Mouse (Mus musculus) inflammation-experienced regulatory T-cells, adult 6 months (primary cell): ENCODE measurements at regions not wholly inside any gene's neighbourhood (a gene's known extent, or its start where the extent isn't known, plus 50 kb on each side); places are given as distances from the start of the nearest gene placed in this dataset.
A peak's percentile ranks its signal among the peaks of the same experiment; 100 is the strongest.

ENCODE experiments used
- ATAC-seq: one replicate; pipeline ENCODE4 v1.8.0; 2017

DNA sequence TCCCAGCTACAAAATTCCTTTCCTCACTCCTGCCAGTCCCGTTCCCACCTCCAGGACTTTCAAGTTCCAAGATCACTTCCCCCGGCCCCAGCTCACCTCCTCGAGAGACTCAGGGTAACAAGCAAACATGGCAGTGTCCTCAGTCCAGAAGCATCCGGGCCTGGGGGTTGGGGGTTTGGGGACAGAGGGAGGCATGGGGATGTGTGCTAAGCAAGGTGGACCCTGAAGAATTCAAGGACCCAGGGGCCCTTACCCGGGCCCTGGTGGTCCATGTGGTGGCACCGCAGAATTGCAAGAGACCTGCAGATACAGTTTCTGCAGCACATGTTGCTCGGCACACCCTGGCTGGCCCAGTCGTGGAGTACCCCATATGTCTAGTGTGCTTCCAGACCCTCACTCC lies 269.9 kb upstream of the Ube2e3 start:
- ATAC-seq = no peak

DNA sequence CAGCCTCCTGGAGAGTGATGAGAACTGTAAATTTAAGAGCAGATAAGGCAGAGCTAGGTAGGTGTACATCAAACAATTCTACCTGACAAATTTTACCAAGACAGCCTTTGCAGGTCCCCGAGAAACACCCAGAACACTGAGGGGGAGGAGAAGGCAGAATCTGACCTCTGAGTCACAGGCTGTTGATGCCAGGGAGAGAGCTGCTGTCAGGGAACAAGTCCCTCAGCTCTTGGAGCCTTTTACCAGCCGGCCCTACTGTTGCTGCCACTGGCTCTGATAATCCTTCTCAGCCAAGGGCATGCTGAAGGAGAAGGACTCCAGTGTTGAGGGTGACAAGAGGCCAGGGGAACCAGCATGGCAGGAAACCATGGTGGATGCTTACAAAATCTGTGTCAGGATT lies 271.7 kb upstream of the Ube2e3 start:
- ATAC-seq = no peak

DNA sequence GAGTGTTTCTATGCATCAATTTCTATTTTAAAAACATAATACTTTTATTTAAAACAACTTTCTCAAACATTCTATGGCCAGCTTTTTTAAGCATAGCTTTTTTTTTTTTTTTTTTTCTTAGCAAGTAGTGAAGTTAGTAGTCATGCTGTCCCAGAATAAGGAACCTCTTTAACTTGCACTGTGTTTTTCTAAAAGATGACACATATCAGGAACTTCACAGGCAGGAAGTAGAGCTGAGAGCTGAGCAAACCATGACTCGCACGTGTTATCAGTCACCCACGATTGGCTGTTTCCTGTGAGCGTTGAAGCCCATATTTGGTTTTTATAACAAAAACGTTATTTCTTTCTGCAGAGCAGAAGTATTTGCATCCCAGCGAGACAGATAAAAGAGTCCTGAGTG lies 287.9 kb upstream of the Ube2e3 start:
- ATAC-seq = no peak

DNA sequence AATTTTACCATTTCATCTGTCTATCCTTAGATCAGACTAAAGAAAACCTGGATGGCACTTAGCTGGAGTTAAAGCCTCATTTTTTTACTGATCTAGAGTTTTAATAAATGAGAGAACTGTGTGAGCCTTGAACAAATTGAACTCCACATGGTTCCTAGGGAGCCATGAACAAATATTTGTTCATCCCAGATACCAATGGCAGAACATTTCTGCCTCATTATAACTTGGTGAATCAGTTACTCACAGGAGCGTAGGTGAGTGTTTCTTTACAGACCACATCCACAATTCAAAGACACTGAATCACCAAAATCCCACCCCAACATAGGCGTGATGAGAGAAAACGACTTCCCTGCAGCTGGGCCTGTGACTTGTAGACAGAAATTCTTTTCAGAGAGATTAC lies 295.4 kb upstream of the Ube2e3 start:
- ATAC-seq = no peak

DNA sequence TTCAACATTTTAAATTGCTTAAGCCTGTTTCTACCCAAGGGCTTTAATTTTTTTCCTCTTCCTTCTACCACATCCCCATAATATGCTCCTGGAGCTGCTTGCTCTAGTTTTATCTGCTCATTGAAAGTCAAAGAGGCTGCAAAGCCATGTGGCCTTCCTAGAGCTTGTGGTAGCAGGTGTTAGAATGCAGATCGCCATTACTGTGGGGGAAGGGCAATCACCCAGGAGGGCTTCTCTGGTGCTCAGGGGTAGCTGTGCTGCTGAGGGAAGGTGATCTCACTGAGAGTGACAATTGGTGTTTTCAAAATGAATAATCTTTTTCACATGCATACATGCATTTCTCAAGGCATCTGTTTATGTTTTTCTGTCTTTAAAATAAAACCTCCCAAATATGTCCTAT lies 309.8 kb upstream of the Ube2e3 start:
- ATAC-seq = no peak

DNA sequence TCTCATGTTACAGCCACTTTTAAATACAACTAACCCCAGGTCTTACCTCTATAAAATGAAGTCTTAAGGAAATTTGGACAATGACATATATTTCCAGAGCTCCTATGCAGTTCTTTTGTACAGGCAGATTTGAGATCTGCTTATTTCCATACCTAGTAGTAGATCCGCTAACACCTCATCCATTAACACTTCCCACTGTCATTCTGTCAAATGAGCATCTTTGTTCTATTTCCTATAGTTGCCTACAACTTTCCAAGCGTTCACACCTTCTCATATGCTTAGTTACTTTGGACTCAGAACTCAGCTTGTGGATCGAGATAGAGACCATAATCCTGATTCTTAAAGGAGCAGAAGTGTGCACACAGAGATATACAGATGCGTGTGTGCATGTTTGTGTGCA lies 316.8 kb upstream of the Ube2e3 start:
- ATAC-seq = no peak

DNA sequence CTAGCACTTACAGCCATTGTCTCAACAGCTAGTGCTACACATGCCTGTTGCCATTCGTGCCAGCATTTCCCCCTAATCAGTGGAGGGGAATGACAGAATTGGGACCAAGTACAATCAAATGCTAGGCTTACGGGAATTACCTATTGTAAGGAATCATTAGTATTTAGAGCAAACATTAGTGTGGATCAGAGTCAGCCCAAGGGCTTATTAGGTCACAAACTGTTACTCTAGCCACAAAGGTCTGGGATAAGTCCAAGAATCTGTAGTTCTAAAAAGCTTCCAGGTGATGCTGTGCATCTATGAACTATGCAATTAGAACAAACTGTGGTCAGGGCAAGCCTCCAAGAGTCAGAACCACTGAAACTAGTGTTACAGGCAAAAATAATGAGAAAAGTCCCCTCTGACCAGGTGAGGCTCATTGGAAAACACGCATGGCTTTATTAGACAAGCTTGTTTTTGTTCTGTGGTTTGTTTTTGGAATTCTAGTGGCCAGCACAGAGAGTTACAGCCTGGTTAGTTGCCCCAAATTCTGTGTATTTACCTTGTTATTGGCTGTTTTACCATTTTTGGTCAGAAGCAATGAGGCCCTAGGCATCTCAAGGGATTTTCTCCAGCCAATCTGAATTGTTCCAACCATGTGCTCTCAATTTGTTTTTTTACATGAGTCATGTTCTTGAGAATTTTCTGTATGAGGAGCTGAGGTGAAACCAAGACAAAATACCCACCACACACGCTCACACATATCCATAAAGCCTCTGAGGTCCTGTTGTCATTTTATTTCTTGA lies 319.0 kb upstream of the Ube2e3 start:
- no peak for ATAC-seq

DNA sequence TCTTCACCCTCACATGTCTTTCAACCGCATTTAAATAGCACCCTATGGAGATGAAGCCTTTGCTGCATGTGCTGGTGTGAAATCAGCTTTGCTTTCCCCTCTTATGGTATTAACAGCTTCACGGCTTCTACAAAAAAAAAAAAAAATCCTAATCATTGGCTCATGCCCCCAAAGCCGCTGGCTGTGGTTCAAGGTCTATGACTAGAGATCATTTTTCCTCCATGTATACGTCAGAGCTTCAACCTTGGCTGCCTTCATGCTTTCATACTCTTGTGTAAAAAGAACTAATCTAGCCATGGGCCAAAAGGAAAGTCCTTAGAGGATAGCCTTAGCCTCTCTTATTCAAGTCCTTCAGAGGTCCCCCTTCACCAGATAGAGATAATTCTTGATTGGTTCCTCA lies 320.6 kb upstream of the Ube2e3 start:
- no peak for ATAC-seq

DNA sequence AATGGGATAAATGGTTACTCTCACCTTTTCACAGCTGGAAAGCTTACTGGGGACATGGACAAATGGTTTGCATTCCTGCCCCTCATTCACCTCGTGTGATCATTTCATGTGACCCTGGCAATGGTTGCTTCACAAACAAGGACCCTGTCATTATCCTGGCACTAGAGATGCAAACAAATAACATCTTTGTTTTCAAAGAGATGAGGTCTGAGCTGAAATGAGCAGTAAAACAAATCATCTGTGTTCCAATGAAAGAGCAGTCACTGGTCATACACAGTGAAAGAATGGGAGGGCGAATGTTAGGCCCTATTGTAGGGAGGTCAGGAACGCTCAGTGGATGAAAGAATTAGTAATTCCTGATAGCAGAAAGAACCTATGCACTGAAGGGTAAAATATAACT lies 327.5 kb upstream of the Ube2e3 start:
- ATAC-seq = no peak

DNA sequence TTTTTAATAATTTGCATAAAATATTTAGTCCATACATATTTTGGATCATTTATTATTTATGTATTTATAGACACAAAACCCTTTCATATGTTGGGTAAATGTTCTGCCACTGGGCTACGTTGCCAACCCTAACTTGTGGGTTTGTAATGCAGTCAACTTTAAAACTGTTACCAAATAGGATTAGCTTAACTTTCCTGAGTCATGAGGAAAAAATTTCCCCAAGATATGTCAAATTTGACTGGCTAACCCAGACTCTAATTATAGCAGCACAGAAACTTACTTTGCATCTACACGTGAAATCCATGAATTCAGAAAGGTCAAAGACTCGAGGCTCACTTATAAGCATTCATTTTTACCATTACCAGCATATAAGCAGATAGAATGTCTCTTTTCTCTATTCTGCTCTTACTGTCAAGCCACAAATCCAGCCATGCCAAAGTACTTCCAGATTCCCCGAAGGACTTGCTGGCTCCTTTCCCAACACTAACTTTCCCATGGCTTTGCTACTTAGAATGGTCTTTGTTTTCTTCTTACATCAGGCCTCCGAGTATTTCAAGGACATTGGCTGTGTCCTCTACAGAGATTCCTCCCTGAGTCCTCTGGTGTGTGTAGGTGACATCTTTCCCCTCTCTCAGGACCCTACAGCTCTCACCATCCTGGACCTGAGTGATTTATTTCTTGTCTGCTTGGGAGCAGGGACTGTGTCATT lies 328.2 kb upstream of the Ube2e3 start:
- ATAC-seq = no peak

DNA sequence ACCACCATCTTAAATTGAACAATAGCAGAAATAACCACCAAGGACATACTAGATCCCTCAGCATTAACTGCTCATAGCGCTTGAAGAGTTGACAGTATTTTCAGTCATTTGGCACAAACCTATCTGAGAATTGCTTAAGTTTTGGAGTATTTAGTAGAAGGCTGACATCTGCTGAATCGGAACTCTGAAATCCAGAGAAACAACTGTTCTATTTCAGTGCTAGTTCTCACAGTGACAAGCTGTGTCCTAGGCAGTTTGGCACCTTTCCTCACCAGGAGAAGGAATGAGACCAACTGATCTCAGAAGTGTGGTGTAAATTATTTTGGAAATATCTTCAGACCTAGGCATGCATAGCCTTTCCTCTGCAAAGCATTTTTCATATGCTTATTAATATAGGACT lies 330.4 kb upstream of the Ube2e3 start:
- no peak for ATAC-seq

DNA sequence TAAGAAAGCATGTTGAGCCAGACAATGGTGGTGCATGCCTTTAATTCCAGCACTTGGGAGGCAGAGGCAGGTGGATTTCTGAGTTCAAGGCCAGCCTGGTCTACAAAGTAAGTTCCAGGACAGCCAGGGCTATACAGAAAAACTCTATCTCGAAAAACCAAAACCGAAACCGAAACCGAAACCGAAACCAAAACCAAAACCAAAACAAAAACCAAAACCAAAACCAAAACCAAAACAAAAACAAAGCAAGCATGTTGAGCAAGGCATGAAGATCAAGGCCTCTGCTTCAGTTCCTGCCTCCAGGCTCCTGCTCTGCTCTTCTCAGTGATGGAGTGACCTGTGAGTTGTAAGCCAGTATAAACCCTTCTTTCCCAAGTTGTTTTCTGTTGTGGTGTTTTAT lies 334.0 kb upstream of the Ube2e3 start:
- ATAC-seq = peak; percentile 35

DNA sequence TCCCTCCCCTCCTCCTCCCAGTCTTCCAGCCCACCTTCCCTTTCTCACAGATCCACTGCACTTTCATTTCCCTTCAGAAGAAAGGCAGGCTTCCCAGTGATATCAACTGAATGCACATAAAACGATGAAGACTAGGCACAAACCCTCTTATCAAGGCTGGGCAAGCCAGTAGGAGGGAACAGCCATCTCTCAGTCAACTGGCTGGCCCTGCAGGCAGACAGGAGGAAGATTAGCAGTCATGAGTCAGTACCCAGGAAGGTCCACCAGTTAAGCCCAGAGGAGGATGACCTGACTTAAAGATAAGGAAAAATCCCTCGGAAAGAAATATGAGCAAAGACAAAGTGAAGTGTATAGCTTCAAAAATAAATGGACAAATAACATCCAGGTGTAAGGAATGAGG lies 337.4 kb upstream of the Ube2e3 start:
- ATAC-seq = no peak

DNA sequence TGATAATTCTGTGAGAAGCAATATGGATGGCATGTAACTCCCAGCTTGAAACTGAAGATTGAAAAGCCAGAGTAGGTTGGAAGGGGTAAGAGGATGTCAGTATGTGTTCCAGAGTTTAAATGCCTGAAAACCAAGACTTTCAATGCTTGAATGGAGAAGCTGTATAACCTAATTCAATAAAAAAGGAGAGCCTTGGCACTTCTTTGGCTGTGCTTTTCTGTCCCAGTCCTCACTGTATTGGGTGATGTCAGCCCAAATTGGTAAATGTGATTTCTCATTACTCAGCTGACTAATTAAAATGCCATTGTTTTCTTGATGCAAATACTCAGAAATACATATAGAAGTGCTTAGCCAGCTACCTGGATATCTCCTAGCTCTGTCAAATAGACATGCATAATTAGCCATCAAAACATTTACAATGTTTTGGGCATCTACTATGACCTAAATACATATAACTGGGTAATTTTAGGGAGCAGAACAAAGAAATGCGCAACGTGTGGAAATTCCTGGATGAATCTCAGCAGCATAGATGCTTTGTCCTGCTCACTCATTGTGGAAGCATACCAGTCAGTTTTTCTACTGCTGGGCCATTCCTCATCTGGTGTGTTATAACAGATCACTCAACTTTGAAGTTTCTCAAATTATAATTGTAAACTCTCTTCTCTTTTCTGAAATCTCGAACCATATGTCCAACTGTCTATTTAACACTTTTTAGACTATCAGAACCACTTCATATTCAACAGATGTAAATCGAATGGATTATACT lies 347.5 kb upstream of the Ube2e3 start:
- ATAC-seq = no peak

DNA sequence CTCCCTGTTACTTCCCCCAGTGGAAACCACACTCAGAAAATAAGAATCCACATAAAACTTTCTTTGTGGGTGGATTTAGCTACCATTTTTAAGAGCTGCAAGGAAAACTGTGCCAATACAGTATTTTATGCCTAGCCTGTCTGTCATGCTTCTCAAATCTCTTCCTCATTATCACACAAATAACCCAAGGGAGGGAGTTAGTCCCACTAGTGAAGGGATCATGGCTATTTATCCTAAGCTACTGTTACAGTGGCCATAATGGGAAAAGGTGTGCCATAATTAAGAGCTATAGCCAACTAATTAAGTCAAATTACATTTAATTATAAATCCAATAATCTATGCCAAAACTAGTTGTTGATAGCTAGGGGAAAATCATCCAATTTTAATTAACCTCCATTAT lies 374.8 kb upstream of the Ube2e3 start:
- no peak for ATAC-seq

DNA sequence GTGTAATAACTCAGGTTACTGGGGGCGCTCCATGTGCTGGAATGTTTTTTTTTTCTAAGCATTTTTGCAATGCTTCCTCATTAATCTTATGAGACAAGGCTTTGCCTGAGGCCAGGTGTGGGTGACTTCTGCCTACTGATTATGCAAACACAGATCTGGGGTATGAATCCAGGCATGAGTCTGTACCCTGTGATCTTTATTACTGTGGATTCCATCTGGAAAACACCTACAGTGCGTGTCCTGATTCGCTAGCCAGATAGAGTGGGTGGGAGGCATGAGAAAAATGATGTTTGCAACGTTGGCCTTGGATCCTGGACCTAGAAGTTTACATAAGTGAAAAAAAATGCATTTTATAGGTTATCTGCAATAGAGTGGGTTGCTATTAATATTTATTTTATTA lies 387.9 kb upstream of the Ube2e3 start:
- ATAC-seq = no peak

DNA sequence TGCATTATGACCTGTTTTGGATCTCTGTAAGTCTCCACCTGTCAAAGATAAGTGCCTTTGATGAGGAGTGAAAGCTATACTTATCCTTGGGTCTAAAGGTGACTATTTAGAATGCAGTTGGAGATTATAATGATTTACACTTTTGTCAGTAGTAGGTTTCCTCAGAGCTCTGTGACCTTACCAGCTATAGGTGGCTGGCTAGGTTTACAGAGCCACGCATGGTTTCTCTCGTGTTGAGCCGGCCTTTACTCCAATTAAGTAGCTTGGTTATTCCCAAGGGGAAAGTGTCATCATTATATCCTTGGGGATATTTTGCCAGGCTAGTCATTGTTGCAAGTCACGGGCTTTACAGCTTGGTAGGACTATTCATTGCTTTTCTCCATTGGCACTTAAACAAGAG lies 408.5 kb upstream of the Ube2e3 start:
- ATAC-seq = no peak

DNA sequence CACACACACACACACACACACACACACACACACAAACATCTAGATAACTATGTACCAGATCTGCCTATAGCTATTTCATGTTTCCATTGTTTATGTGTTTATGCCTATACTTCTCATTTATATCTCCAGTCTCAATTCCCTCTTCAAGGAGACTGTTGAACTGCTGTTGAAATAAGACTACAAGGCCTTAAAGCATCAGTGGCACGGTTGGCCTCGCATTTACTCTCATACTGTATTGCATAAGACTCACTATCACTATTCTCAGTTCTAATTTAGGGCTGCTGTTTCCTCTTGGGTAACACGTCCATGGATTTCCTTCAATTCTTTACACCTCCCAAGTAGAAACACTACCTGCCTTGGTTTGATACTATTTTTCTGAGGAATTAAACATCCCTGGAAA lies 414.5 kb upstream of the Ube2e3 start:
- ATAC-seq = no peak

DNA sequence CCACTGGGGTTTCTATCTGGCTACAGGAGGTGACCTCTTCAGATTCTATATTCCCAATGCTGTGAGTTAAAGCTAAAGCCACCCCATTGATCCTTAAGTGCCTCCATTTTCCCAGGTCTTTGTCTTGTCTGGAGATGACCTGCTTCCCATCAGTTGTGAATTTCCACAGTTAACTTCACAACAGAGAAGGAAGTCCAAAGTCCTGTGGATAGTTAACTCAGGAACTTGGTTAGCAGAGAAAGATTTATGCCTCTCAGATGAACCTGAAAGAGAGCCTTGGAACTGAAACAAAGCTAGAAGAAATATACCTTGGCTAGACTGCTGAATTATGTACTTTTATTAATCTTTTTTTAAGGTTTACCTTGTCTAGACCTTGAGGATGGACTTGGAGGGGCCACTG lies 431.1 kb upstream of the Ube2e3 start:
- no peak for ATAC-seq

DNA sequence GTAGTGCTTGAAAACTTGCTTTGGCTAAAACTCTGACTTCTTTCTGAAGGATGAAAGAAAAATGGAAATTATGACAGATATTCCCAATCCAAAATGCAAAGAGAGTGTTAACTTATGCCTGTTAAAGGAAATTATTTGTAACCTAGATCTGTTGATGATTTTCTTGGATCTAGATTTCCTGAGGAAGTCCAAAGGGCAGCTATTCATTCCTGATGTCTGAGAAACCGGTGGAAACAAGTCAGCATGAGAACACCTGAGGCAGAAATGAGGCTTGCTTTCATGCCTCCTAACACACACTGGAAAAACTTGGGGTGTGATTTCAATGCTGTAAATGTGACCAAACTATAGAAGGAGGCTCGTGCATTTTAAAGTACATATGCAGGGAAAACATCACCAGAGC lies 432.9 kb upstream of the Ube2e3 start:
- no peak for ATAC-seq

DNA sequence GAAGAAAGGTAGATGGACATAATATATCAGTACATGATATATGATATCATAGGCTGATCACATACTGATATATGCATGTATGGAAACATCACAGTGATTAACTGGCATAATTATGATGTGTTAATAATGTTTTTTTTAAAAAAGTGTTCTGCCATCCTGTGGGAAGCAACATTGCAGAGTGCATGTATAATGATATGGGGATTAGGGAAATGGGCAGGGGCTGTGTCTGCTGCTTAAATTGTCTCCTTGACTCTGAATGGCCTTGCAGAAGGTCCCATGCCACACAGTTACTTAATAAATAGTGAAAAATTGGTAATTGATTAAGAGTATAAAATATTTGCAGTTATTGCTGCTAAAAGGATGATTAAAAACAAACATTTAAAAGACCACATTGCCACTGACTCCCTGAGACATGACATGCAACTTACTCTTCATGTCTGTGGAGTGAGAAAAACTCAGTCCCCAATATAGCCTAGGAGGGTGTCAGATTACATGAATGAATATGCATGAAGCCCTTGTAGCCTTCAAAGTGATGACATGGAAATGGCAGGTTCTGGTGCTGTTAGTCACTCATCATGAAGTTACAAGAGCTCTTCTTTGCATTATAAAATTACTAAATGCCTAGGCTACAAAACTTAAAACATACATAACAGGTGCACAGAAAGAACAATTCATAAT lies 440.1 kb upstream of the Ube2e3 start:
- ATAC-seq = no peak

DNA sequence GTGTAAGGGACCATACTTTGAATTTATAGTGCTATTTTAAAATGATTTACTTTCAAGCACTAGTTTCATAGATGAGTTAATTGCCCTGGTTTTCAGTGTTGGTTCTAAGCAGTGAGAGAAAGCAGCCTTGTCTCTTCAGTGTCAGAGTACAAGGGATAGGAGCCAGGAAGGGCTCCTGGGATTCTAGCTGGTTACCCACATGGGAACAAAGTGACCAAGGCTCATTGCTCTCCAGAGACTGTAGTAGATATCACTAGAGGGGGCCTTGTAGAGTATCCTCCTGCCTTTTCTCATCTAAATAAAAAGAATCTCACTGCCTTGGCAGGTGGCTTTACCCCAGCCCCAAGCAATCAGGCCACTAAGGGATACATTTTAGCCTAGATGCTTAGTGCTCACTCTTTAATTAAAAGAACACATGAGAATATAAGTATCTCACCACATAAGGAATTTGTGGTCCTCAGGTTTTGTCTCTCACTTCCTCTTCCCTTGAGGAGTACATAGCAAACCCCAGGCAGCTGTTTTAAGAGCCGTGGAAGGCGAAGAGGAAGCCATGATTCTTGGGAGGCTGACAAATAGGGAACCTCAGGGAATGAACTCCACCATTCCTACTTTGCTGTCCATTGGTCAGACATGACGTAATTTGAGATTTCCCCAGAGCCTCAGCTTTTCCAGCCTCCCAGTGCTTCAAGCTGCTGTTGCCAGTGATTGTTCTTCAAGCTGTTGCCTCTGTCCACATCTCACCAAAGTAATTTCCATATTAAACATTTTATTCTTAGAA lies 449.2 kb upstream of the Ube2e3 start:
- ATAC-seq = no peak
